Mouse (Mus musculus) ovary, adult 10 weeks (tissue): Measurements from ENCODE around the gene Gm29289. TPM values are rescaled to one million over a fixed set of nuclear protein-coding genes. Genes with fewer than 3 reads are reported as not detected.

ENCODE experiments used
- polyA plus RNA-seq: library from polyadenylated mRNA; stranded (reverse); fragments of 350-450 nt; fragmentation: Illumina TruSeq; extraction: RNeasy Lipid Tissue Mini Kit (QIAGEN cat#74804); gene quantifications from one replicate; pipeline ENCODE4 v1.2.3, GENCODE M21; 2014

Gene Gm29289
- not detected for polyA plus RNA-seq

DNA sequence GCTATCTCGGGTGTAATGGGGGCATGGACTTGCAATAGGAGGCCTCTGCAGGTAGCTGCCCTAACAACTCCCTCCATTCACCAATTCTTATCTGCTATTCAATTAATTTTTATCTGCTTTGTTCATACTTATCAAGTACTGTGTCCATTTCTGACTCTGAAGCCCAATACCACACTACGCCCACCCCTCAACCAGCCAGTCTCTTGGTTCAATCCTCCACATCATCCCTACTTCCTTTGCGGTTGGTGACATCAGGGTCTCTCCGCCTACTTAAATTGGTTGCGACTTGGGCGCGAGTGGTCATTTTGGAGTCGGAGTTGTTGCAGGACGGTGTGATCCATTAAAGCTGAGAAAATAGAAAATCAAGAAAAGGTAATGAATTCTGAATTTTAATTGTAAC, at the start of gene Gm29289:
Gene Gm29289 (plus strand): TSS at position 301 of the 400 bp plus-strand sequence.

GRCm38 (mm10) chrY:2900689-2901088, 31.7 kb upstream of the Gm29289 start, which contains the start of gene Gm10352:
TSS of gene Gm10352 (plus strand) at chrY:2900989.

Other genes with a start within 250 kb of the Gm29289 start
- gene H2al2b, start 211.9 kb upstream of the Gm29289 start, polyA plus RNA-seq: not detected
- gene Gm4064, start 136.4 kb upstream of the Gm29289 start, polyA plus RNA-seq: not detected
- not detected for gene Rbmy, start 101.9 kb upstream of the Gm29289 start, polyA plus RNA-seq
- gene Gm10256, start 101.9 kb upstream of the Gm29289 start, polyA plus RNA-seq: not detected
- gene Gm10352, start 31.6 kb upstream of the Gm29289 start, polyA plus RNA-seq: not detected